Comparison of ENCODE assay signal across 21 mouse cellular contexts in the genomic region with DNA sequence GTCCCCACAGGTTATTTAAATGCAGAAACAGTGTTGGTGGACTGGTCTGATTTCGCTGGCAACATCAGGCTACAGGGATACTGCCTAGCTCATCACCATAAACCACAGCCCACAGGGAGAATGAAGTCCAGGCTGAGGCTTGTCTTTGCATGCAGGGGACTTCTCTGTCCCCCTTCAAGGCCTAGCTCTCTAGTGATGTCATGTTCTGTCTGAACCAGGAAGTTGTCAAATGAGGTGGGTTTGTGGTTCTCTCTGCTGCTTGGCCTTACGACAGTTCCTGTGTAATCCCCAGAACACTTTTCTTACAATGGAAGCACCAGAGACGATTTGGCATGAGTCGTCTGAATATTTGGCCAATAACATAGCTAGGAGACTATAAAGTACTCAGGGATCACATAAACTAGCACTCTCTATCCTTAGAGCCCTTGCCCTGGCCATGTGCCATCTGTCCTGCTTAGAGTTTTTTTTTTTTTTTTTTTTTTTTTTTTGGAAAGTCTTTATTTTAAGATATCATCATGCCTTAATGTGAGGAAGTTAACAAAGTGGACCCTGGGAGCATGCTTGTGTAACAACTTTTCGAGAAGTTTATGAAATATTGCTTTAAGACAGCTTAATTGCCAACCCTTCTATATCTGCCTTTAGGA.
DNase-seq lines count a peak whose midpoint lies in the region; ATAC-seq lines count a peak whose summit lies in the region.
"Had no signal": no experiment of that assay in that cellular context is flagged by ENCODE, and none has a peak within 500 bp of the region (broad histone marks: within the 10 kb centered on the region; RNA-seq: fewer than 3 reads in every experiment).

No protein-coding gene starts in this region.

- H3K36me3 ChIP-seq in intestine, embryonic 14.5 days (ENCODE audit: control insufficient read depth, insufficient read depth, low read length): no peaks in the 10 kb centered on the region
- no peaks in the 10 kb centered on the region for H3K36me3 ChIP-seq in intestine, embryonic 16.5 days (ENCODE audit: control insufficient read depth, insufficient read depth, low read length)
- H3K36me3 ChIP-seq: forebrain, embryonic 12.5 days had no signal

- H3K9ac ChIP-seq in intestine, embryonic 14.5 days (ENCODE audit: low read length): no peak overlapping the region
- no peak overlapping the region for H3K9ac ChIP-seq in intestine, embryonic 16.5 days (ENCODE audit: low read depth, low read length)
- H3K9ac ChIP-seq: embryonic facial prominence, embryonic 13.5 days; forebrain, embryonic 12.5 days; hindbrain, embryonic 14.5 days had no signal

- H3K4me1 ChIP-seq in intestine, embryonic 14.5 days (replicated peaks; ENCODE audit: control insufficient read depth, insufficient read depth, low read length): no peaks in the 10 kb centered on the region
- no peaks in the 10 kb centered on the region for H3K4me1 ChIP-seq in intestine, embryonic 16.5 days (ENCODE audit: control insufficient read depth, insufficient read depth, low read length)
- H3K4me1 ChIP-seq: forebrain, embryonic 12.5 days; heart, embryonic 10.5 days; hindbrain, embryonic 10.5 days had no signal

- ATAC-seq in intestine, embryonic 14.5 days (replicated peaks; ENCODE audit: low FRiP score, low TSS enrichment, low read depth): no peak
- no peak for ATAC-seq in intestine, embryonic 16.5 days
- peak; percentile 96 for ATAC-seq in granulocyte monocyte progenitor cell, adult 5-6 weeks (replicated peaks; ENCODE audit: poor library complexity, severe bottlenecking)
- ATAC-seq in neutrophil, adult 5-6 weeks (ENCODE audit: extremely low read depth, insufficient number of reproducible peaks, low FRiP score, poor library complexity, severe bottlenecking): peak; percentile 46; the same call in 1 of the 2 replicates
- ATAC-seq in frontal cortex, adult (ENCODE audit: low TSS enrichment): no peak
- ATAC-seq: forebrain, embryonic 16.5 days had no signal

- no peaks in the 10 kb centered on the region for H3K9me3 ChIP-seq in intestine, embryonic 14.5 days (ENCODE audit: control insufficient read depth, low read length)
- no peaks in the 10 kb centered on the region for H3K9me3 ChIP-seq in intestine, embryonic 16.5 days (ENCODE audit: control insufficient read depth, low read length)
- H3K9me3 ChIP-seq: embryonic facial prominence, embryonic 13.5 days; forebrain, embryonic 12.5 days; heart, embryonic 10.5 days; hindbrain, embryonic 10.5 days had no signal

- H3K27me3 ChIP-seq in intestine, embryonic 14.5 days (replicated peaks; ENCODE audit: control insufficient read depth, insufficient read depth, low read length): no peaks in the 10 kb centered on the region
- H3K27me3 ChIP-seq in intestine, embryonic 16.5 days (replicated peaks; ENCODE audit: control insufficient read depth, insufficient read depth, low read length): no peaks in the 10 kb centered on the region
- H3K27me3 ChIP-seq: embryonic facial prominence, embryonic 13.5 days; forebrain, embryonic 12.5 days had no signal

- DNase-seq in intestine, embryonic 14.5 days (ENCODE audit: low spot score): peak; percentile 38
- peak; percentile 3 for DNase-seq in thymus, postnatal 0 days (ENCODE audit: low spot score)
- no peak for DNase-seq in thymus, postnatal 25 days
- no peak for DNase-seq in layer of hippocampus, postnatal 36 days
- DNase-seq: adrenal gland, adult 8-10 months; adrenal gland, postnatal 36 days; cerebellum, adult 11-12 months; cerebellum, adult 9-10 months; cerebellum, postnatal 25 days; gastrocnemius, postnatal 14 days; heart, postnatal 14 days had no signal

- H3K27ac ChIP-seq in intestine, embryonic 14.5 days (ENCODE audit: low read depth): no peak overlapping the region
- no peak overlapping the region for H3K27ac ChIP-seq in intestine, embryonic 16.5 days (ENCODE audit: low read length)
- H3K27ac ChIP-seq: embryonic facial prominence, embryonic 13.5 days; forebrain, embryonic 12.5 days; heart, embryonic 10.5 days; hindbrain, embryonic 10.5 days; hindbrain, embryonic 14.5 days had no signal

- H3K4me3 ChIP-seq in intestine, embryonic 14.5 days (ENCODE audit: low read depth, low read length): no peak overlapping the region
- no peak overlapping the region for H3K4me3 ChIP-seq in intestine, embryonic 16.5 days (ENCODE audit: low read length)
- H3K4me3 ChIP-seq: embryonic facial prominence, embryonic 13.5 days; forebrain, embryonic 12.5 days; heart, embryonic 10.5 days; hindbrain, embryonic 10.5 days had no signal

- 85% methylated on average over 5 of the region's 5 CpGs for WGBS in intestine, embryonic 14.5 days
- 81% methylated on average over 5 of the region's 5 CpGs for WGBS in intestine, embryonic 16.5 days

- no peak overlapping the region for H3K4me2 ChIP-seq in intestine, embryonic 14.5 days (ENCODE audit: low read length)
- no peak overlapping the region for H3K4me2 ChIP-seq in intestine, embryonic 16.5 days (ENCODE audit: low read depth, low read length)
- H3K4me2 ChIP-seq: embryonic facial prominence, embryonic 13.5 days; forebrain, embryonic 12.5 days; hindbrain, embryonic 14.5 days had no signal

Comparison
In these comparisons a context has a peak if more than half of its experiments do, and no peak if none do; other contexts are left out.
1. DNase-seq: peak in intestine, embryonic 14.5 days (single experiment) and thymus, postnatal 0 days (single experiment); none in thymus, postnatal 25 days (single experiment) and layer of hippocampus, postnatal 36 days (0 of 2).
2. ATAC-seq: peak in granulocyte monocyte progenitor cell, adult 5-6 weeks (single experiment) and neutrophil, adult 5-6 weeks (single experiment); none in intestine, embryonic 14.5 days (single experiment), intestine, embryonic 16.5 days (single experiment) and frontal cortex, adult (single experiment).